Mouse (Mus musculus) gastrocnemius, adult 8-10 months (tissue): ENCODE data around the gene Aldoc. TPM values are rescaled to one million over a fixed set of nuclear protein-coding genes. Genes with fewer than 3 reads are reported as not detected.
"Not testable (repeated sequence)": the region's sequence is repeated elsewhere in the genome, so short reads cannot be mapped to it uniquely, and the experiment has no call there.

Experiments used
- DNase-seq, 2 experiments: peaks; one replicate each; pipeline ENCODE4 v3.0.0; 2022; ENCODE audit warnings: low spot score in 2 of 2
- total RNA-seq, 4 experiments: library from RNA; stranded (reverse); gene quantifications; 2 replicates each; pipeline ENCODE4 v1.2.4; 2022

The Aldoc gene
- 1 to 10 TPM; 1.5 to 2.2 (median 1.7) TPM for total RNA-seq

DNA sequence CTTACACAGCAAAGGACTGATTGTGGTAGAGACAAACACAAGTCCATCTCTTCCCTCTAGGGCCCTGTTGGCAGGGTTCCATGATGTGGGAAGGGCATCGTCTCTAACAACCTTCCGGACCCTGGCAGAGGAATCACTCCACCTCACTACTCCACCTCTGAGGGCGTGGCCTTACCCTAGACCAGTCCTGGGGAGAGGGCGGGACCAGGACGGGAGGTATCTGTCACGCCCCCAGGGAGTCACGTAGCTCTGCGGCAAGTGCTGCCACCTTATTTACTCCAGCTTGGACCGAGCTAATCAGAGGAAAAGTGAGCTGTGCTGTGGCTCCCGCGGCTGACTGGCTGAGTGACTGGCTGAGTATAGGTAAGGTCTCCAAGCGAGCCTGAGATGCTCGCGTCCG, at the start of gene Aldoc:
TSS of gene Aldoc (plus strand) at position 109 of the 400 bp plus-strand sequence.
- peak; percentile 50 to 66 for DNase-seq

DNA sequence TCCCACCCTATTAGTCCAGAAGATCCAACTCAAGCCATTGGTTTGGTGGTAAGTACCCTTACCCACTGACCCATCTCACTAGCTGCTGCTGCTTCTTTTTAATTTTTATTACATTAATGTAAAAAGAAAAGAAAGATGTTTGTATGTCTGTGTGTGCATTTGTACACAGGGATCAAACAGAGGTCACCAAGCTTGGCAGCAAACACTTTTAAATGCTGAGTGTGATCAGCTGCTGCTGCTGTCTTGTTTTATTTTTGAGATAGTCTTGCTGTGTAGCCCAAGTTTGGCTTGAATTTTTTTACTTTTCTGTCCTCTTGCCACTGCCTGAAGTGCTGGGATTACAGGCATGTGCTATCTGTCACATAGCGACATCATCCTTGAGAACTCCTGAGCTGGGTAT, 47.2 kb upstream of the Aldoc start:
- no peak for DNase-seq

DNA sequence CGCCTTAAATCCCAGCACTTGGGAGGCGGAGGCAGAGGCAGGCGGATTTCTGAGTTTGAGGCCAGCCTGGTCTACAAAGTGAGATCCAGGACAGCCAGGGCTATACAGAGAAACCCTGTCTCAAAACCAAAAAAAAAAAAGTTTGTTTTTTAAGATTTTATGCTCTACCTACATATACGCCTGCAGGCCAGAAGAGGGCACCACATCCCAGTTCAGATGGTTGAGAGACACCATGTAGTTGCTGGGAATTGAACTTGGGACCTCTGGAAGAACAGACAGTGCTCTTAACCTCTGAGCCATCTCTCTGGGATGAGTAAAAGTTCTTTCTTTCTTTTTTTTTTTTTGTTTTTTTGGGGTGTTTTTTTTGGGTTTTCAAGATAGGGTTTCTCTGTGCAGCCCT, 46.6 kb upstream of the Aldoc start:
- not testable (repeated sequence) for DNase-seq

GRCm38 (mm10) chr11:78278853-78279252, 43.9 kb upstream of the Aldoc start:
- DNase-seq, result no peak

DNA sequence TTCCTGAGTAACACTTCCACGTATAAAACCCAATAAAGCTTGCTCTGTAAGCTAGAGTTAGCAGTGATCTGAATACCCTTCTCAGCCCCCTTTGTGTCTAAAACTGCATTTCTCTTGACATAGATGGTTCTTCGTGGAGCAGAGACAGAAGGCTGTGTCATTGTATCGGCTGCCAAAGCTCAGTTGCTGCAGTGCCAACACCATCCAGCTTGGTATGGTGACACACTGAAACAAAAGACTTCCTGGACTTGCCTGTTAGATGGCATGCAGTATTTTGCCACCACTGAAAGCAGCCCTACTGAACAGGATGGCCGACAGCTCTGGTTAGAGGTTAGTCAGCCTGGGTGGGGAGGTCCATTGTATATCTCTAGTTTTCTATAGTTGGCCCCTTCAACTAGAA, 43.2 kb upstream of the Aldoc start:
- DNase-seq, result no peak

GRCm38 (mm10) chr11:78289146-78289763, 33.5 kb upstream of the Aldoc start:
- no peak for DNase-seq

- no peak for DNase-seq
These were observed 32.1 kb upstream of the Aldoc start, which contains the start of gene BC030499 for GRCm38 (mm10) chr11:78290654-78291053. TSS of gene BC030499 (plus strand) at chr11:78290841.

- DNase-seq, result no peak
These were observed 28.2 kb upstream of the Aldoc start for GRCm38 (mm10) chr11:78294585-78294984.

DNA sequence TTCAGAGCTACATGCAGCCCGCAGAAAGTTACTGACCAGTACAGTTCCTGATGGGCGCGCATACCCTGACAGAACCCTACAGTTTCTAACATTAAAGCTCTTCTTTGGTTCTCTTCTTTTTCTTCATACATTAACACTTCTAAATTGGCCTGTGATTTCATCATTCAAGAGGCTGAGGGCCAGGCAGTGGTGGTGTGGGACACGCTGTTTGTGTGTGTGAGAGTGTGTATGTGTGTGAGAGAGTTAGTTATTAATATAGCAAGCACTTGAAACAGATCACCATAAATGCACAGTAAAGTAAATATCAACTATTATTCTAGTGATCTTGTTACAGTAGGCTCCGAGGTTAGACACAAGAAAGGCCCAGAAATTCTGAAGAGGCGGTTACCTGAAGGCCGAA, 21.9 kb upstream of the Aldoc start:
- DNase-seq, result no peak

GRCm38 (mm10) chr11:78301357-78302084, 21.2 kb upstream of the Aldoc start, which contains the start of gene Spag5:
TSS of gene Spag5 (plus strand) at chr11:78301529.
- peak; percentile 88 to 91 for DNase-seq

- DNase-seq, result no peak
These were observed 17.5 kb upstream of the Aldoc start for GRCm38 (mm10) chr11:78305272-78305671.

DNA sequence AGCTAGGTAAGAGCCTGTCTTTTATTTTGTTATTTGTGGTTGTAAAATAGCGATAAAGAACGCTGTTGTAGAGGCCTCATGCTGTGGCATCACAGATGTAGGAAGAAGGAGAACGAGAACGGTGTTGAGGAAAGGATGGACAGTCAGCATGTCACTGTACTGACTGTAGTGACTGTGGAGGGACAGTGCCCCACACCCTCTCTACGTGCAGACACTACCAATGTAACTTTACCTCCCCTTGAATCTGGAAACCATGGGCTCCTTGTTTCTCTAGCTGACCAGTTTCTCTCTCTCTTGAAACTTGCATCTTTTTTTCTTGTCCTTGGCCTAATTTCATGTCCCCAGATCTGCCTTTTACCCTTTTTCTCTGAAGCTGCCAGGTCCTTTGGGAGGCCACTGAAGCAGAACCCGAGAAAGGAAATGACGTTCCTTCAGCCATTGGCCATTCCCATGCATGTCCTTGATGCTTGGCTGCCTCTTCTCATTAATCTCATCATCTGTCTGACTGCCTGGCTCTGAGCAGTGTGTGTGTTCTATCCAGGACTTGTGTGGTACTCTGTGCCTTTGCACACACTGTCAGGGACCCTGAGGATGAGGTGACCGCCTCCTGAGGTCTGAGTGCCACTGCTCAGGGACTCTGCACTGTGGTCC, 11.8 kb upstream of the Aldoc start:
- no peak for DNase-seq

DNA sequence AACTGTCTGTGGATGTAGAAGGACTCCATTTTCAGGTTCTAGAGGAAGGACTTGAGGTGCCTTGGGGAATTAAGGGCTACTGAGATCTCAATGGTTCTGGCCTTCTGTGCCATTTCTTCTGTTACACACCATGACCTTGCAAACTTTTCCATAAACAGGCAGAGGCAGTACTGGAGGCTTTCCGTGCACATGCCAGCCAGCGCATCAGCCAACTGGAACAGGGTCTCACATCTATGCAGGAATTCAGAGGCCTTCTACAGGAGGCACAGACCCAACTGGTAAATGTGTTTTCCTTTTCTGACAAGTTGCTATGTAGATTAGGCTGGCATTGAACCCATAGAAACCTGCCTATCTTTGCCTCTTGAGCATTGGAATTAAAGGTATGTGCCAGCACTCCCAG, 9.1 kb upstream of the Aldoc start:
- DNase-seq, result no peak

GRCm38 (mm10) chr11:78318411-78318810, 4.4 kb upstream of the Aldoc start:
- no peak for DNase-seq

DNA sequence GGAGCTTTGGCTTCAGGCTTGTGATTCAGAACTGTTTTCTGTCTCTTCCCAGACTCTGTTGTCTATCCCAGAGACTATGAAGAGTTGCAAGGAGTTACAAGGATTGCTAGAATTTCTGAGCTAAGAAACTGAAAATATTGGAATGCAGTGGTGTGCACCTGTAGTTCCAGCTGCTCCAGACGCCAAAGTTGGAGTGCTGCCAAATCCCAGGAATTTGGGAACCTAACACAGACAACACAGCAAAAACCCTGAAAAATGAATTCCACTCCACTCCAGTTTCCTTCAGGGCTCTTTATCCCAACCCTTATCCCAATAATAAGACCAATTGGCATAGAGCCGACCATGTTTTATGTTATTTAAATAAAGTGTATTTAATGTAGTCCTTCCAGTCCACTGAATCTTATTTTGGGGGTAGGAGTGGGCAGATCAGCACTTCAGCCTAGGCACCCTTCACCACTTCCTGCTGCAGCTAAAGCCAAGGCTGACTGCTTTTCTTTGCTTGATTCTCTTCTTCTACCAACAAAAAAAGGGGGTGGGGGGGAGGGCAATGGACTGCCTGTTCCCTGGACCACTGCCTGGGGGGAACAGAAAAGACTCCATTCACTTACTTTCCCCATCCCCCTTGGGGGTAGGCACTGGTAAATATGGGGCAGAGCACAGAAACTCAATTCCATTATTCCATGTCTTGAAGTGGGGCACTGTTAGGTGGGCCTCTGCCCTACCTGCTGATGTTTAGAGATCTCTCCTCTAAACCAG, 514 bp upstream of the Aldoc start:
- no peak for DNase-seq

- no peak for DNase-seq
These were observed 1.4 kb downstream of the Aldoc start for GRCm38 (mm10) chr11:78324000-78324785.

DNA sequence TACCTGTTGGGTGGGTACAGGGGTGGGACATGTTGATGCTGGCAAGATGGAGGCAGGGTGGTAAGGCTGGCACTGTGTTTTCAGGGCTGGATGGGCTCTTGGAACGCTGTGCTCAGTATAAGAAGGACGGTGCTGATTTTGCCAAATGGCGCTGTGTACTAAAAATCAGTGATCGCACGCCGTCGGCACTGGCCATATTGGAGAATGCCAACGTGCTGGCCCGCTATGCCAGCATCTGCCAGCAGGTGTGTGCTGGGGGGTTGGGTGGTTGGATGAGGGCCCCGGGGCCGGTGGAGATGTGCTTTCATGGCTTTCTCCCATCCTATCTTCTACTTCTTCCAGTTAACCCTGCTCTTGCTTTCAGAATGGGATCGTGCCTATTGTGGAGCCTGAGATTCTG, 2.2 kb downstream of the Aldoc start:
- no peak for DNase-seq

- DNase-seq, result no peak
These were observed 4.4 kb downstream of the Aldoc start for GRCm38 (mm10) chr11:78327215-78327614.

DNA sequence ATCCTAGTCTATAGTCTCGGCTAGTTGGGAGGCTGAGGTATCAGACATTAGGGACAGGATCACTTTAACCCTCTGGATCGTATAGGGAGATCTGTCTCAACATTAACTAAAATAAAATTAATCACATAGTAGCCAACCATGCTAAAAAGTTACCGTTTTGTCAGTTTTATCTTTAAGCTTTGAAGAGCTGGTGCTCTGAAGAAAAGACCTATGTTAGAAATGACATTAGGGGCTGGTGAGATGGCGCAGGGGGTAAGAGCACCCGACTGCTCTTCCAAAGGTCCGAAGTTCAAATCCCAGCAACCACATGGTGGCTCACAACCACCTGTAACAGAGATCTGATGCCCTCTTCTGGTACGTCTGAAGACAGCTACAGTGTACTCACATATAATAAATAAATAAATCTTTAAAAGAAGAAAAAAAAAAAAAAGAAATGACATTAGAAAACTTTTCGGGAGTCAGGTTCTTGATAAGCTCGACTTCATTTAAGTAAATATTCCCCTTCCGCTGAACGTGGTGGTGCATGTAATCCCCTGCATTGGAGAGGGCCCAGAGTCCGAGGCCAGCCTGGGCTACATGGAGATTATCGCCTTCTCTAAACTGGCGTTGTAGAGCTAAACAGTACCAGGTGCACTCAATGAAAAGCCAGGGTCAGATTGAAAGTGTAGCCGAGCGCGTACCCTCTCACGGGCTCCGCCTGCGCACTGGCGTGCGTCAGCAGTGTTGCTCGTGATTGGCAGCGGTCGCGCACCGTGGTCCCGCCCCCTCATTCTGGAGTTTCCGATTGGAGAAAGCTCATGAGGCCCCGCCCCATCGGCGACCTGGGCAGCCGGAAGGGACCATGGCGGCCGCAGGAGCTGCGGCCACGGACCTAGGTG, 5.1 kb downstream of the Aldoc start, which contains the start of gene Pigs:
TSS of gene Pigs (plus strand) at position 782 of the 878 bp plus-strand sequence.
- DNase-seq, result peak; percentile 94 to 95
